Mouse (Mus musculus) cerebellum, adult (tissue): ENCODE results near the gene Krt33a.
A peak's percentile ranks its signal among the peaks of the same experiment; 100 is the strongest.

Source experiments
- ATAC-seq: cut with Nextera tagmentation; 2 replicates; pipeline ENCODE4 v1.9.2; 2017; ENCODE audit warnings: mild to moderate bottlenecking, moderate library complexity, mixed read lengths; ENCODE audit not compliant: insufficient number of reproducible peaks, low FRiP score, low TSS enrichment

Krt33a gene

GRCm38 (mm10) chr11:99989881-99990405, 26.1 kb downstream of the Krt33a start:
- no peak for ATAC-seq

- no peak for ATAC-seq
Measured at GRCm38 (mm10) chr11:99988530-99988929, 27.5 kb downstream of the Krt33a start.

- ATAC-seq: no peak
Measured at GRCm38 (mm10) chr11:99986180-99986647, 29.8 kb downstream of the Krt33a start, which contains the start of gene Krtap16-1. Krtap16-1 (minus strand) TSS chr11:99986597.

GRCm38 (mm10) chr11:99985291-99986092, 30.5 kb downstream of the Krt33a start:
- peak; percentile 89 for ATAC-seq

GRCm38 (mm10) chr11:99983442-99983841, 32.6 kb downstream of the Krt33a start:
- no peak for ATAC-seq

- ATAC-seq: no peak
Measured at GRCm38 (mm10) chr11:99982731-99983130, 33.3 kb downstream of the Krt33a start.

- ATAC-seq: no peak
Measured at GRCm38 (mm10) chr11:99978953-99979352, 37.1 kb downstream of the Krt33a start, which contains the start of gene Krtap29-1. Krtap29-1 (minus strand) TSS chr11:99979053.

GRCm38 (mm10) chr11:99965961-99966360, 50.1 kb downstream of the Krt33a start:
- no peak for ATAC-seq

GRCm38 (mm10) chr11:99964213-99964612, 51.8 kb downstream of the Krt33a start:
- ATAC-seq: no peak
